Mouse (Mus musculus) testis, adult 2 months (tissue): ENCODE measurements around the gene Slc16a14.

Source experiments
- CTCF ChIP-seq: fragments of 200-500 bp; IDR thresholded peaks from 2 replicates; pipeline ENCODE4 v1.5.1; 2012; ENCODE audit warnings: low read depth, mild to moderate bottlenecking, inconsistent platforms, low read length, moderate library complexity; ENCODE audit not compliant: control insufficient read depth, insufficient read depth, insufficient replicate concordance
- POLR2A ChIP-seq: fragments of 200-500 bp; IDR thresholded peaks from 2 replicates; pipeline ENCODE4 v1.6.1; 2012; ENCODE audit warnings: low read depth, mild to moderate bottlenecking, inconsistent platforms, low read length, moderate library complexity; ENCODE audit not compliant: control insufficient read depth

GRCm38 (mm10) chr1:84883889-84884288, 51.0 kb downstream of the Slc16a14 start:
- no peak for TF ChIP-seq CTCF
- TF ChIP-seq POLR2A: no peak
